Mouse (Mus musculus) limb, embryonic 15.5 days (tissue): Measurements from ENCODE around the gene Chp2. TPM values are rescaled to one million over a fixed set of nuclear protein-coding genes. Genes with fewer than 3 reads are reported as not detected.
"Not testable (repeated sequence)": the region's sequence is repeated elsewhere in the genome, so short reads cannot be mapped to it uniquely, and the experiment has no call there.

Experiments used
- ATAC-seq: fragments of 200-750 bp; cut with Nextera tagmentation; 2 replicates; pipeline ENCODE4 v1.8.0; 2017; ENCODE audit warnings: low read depth, moderate TSS enrichment; ENCODE audit not compliant: insufficient number of reproducible peaks, low FRiP score, low TSS enrichment
- H3K27ac ChIP-seq: fragments of 300-500 bp; sonication (generic); 2 replicates; pipeline ENCODE4 v1.5.1; 2015; ENCODE audit warnings: moderate library complexity, mild to moderate bottlenecking, inconsistent platforms
- H3K27me3 ChIP-seq: fragments of 300-500 bp; sonication (generic); 2 replicates; pipeline ENCODE4 v1.6.1; 2015; ENCODE audit warnings: inconsistent platforms
- H3K36me3 ChIP-seq: fragments of 300-500 bp; sonication (generic); 2 replicates; pipeline ENCODE4 v1.6.1; 2015; ENCODE audit warnings: inconsistent platforms
- H3K4me1 ChIP-seq: fragments of 300-500 bp; sonication (generic); 2 replicates; pipeline ENCODE4 v1.6.1; 2015; ENCODE audit warnings: inconsistent platforms
- H3K4me2 ChIP-seq: fragments of 300-500 bp; sonication (generic); 2 replicates; pipeline ENCODE4 v1.6.1; 2015; ENCODE audit warnings: mild to moderate bottlenecking, inconsistent platforms
- H3K4me3 ChIP-seq: fragments of 300-500 bp; sonication (generic); 2 replicates; pipeline ENCODE4 v1.5.1; 2015; ENCODE audit warnings: mild to moderate bottlenecking, inconsistent platforms
- H3K9ac ChIP-seq: fragments of 300-500 bp; sonication (generic); 2 replicates; pipeline ENCODE4 v1.6.1; 2015; ENCODE audit warnings: inconsistent platforms
- H3K9me3 ChIP-seq: fragments of 300-500 bp; sonication (generic); 2 replicates; pipeline ENCODE4 v1.6.1; 2016; ENCODE audit warnings: inconsistent platforms
- WGBS: fragments of 180-500 bp; shearing (Covaris S2); methylation state at CpG from one replicate; pipeline ENCODE4 v1.1.7; 2015; 5-methylcytosine and 5-hydroxymethylcytosine counted together
- polyA plus RNA-seq: library from polyadenylated mRNA; unstranded; fragments of >200 nt; fragmentation: Nextera tagmentation; extraction: Ambion mirVana; gene quantifications from 2 replicates; pipeline ENCODE4 v1.2.1, GENCODE M21; 2015

Gene Chp2
- polyA plus RNA-seq, 1 experiment from 2014 or later: 0.29 TPM

DNA sequence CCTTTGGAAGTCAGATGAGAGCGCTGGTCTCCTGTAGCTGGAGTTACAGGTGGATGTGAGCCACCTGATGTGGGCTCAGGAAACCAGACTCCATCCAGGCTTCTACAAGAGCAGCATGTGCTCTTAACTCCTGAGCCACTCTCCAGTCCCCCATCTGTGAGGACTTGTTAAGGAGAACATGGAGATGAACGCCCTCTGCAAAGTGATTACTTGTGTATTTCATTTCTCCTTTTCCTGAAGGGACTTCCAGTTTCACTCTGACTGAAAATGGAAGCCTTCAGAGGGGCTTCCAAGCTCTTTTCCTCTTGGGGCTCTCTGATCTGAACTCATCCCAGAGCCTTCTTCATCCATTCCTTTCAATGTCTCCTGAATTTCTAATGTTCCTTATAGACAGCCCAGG lies 13.2 kb upstream of the Chp2 start:
- no peak overlapping the region for H3K9ac ChIP-seq
- no peaks in the 10 kb centered on the region for H3K27me3 ChIP-seq
- no peaks in the 10 kb centered on the region for H3K9me3 ChIP-seq
- no peak overlapping the region for H3K27ac ChIP-seq
- H3K4me3 ChIP-seq: no peak overlapping the region
- no peaks in the 10 kb centered on the region for H3K36me3 ChIP-seq
- 74% methylated on average over 2 of the region's 2 CpGs for WGBS
- ATAC-seq: no peak
- no peaks in the 10 kb centered on the region for H3K4me1 ChIP-seq
- H3K4me2 ChIP-seq: no peak overlapping the region

- Histone ChIP-seq H3K27me3 (no peaks in the 10 kb centered on the region), H3K27ac (no peak overlapping the region), H3K36me3 (no peaks in the 10 kb centered on the region), H3K4me1 (no peaks in the 10 kb centered on the region), H3K4me2 (no peak overlapping the region), H3K4me3 (no peak overlapping the region), H3K9me3 (no peaks in the 10 kb centered on the region), H3K9ac (no peak overlapping the region)
- no peak for ATAC-seq
- 46% methylated on average over 7 of the region's 7 CpGs for WGBS
These were observed 10.8 kb upstream of the Chp2 start for GRCm38 (mm10) chr7:122208276-122209021.

DNA sequence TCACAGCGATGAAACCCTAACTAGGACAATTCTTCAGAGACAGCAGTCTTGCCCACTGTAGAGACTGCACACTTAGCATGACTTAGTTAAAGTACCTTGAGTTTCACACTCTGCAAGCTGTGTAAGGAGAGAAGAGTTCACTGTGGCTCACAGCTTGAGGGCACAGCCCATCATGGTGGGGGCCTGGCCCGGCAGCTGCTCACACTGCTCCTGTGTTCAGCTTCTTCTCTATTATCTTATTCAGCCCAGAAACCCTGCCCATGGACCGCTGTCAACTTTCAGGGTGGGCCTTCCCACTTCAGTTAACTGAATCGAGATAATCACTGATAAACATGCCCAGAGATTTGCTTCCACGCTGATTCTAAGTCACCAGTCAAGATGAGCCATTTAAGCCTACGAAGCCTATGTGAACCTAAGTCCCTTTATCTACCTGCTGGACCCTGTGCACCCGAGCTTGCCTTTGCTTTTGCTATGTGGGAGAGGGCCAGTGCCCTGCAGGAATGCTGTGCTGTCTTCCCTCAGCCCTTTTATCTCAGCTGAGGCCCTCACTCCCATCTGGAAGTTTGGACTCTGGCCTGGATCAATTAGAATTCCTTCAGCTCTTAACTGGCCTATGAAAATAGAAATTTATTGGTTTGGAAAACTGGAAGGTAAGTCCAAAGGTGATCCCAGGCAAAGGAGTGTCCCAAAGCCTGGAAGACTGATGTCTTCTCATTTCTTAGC lies 6.9 kb downstream of the Chp2 start:
- Histone ChIP-seq H3K36me3 (no peaks in the 10 kb centered on the region), H3K4me1 (no peaks in the 10 kb centered on the region), H3K27me3 (0 out of 2 replicates have a peak, but pooled peaks cover 2% of the 10 kb centered on the region), H3K4me3 (no peak overlapping the region), H3K4me2 (no peak overlapping the region), H3K27ac (no peak overlapping the region), H3K9me3 (no peaks in the 10 kb centered on the region), H3K9ac (no peak overlapping the region)
- ATAC-seq: no peak
- WGBS: 74% methylated on average over 7 of the region's 7 CpGs

- Histone ChIP-seq H3K9me3 (no peaks in the 10 kb centered on the region), H3K27ac (no peak overlapping the region), H3K36me3 (no peaks in the 10 kb centered on the region), H3K4me3 (no peak overlapping the region), H3K9ac (no peak overlapping the region), H3K4me1 (no peaks in the 10 kb centered on the region), H3K27me3 (0 out of 2 replicates have a peak, but pooled peaks cover 1% of the 10 kb centered on the region), H3K4me2 (no peak overlapping the region)
- 86% methylated on average over 4 of the region's 4 CpGs for WGBS
- ATAC-seq: no peak
These were observed 7.4 kb downstream of the Chp2 start for GRCm38 (mm10) chr7:122226744-122227143.

GRCm38 (mm10) chr7:122229306-122229705 lies 10.0 kb downstream of the Chp2 start:
- no peak for ATAC-seq

DNA sequence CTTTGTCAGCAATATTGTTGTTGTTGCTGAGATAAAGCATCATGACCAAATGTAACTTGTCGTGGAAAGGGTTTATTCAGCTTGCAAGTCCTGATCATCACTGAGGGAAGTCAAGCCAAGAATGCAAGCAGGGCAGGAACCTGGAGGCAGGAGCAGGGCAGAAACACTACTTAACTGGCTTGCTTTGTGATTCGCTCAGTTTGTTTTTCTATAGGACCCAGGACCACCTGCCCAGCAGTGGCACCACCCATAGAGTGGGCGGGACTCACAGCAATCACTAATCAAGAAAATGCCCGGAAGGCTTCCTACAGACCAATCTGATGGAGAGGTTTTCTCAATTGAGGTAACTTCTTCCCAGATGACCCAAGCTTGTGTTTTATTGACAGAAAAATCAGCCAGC lies 10.6 kb downstream of the Chp2 start:
- H3K4me3 ChIP-seq: no peak overlapping the region
- H3K9me3 ChIP-seq: no peaks in the 10 kb centered on the region
- WGBS: 78% methylated on average over 4 of the region's 4 CpGs
- no peak overlapping the region for H3K9ac ChIP-seq
- no peak overlapping the region for H3K27ac ChIP-seq
- no peaks in the 10 kb centered on the region for H3K36me3 ChIP-seq
- H3K27me3 ChIP-seq: no peaks in the 10 kb centered on the region
- no peaks in the 10 kb centered on the region for H3K4me1 ChIP-seq
- ATAC-seq: no peak
- no peak overlapping the region for H3K4me2 ChIP-seq

More at GRCm38 (mm10) chr7:122229306-122229705, 10.0 kb downstream of the Chp2 start:
- H3K9ac ChIP-seq: no peak overlapping the region
- H3K27me3 ChIP-seq: no peaks in the 10 kb centered on the region
- H3K36me3 ChIP-seq: no peaks in the 10 kb centered on the region
- no peak overlapping the region for H3K4me2 ChIP-seq
- WGBS: 50% methylated on average over 3 of the region's 3 CpGs
- no peak overlapping the region for H3K4me3 ChIP-seq
- no peaks in the 10 kb centered on the region for H3K9me3 ChIP-seq
- no peaks in the 10 kb centered on the region for H3K4me1 ChIP-seq
- H3K27ac ChIP-seq: no peak overlapping the region

- Histone ChIP-seq H3K9ac (no peak overlapping the region), H3K36me3 (no peaks in the 10 kb centered on the region), H3K4me1 (no peaks in the 10 kb centered on the region), H3K4me2 (no peak overlapping the region), H3K27ac (no peak overlapping the region), H3K4me3 (no peak overlapping the region), H3K27me3 (no peaks in the 10 kb centered on the region), H3K9me3 (no peaks in the 10 kb centered on the region)
- ATAC-seq: no peak
- 72% methylated on average over 4 of the region's 4 CpGs for WGBS
These were observed 11.6 kb downstream of the Chp2 start for GRCm38 (mm10) chr7:122230866-122231265.

- ATAC-seq: no peak
- Histone ChIP-seq H3K27me3 (no peaks in the 10 kb centered on the region), H3K36me3 (no peaks in the 10 kb centered on the region), H3K4me2 (no peak overlapping the region), H3K27ac (no peak overlapping the region), H3K9me3 (no peaks in the 10 kb centered on the region), H3K4me1 (no peaks in the 10 kb centered on the region), H3K9ac (no peak overlapping the region), H3K4me3 (no peak overlapping the region)
- WGBS: 93% methylated on average over 2 of the region's 2 CpGs
These were observed 19.6 kb downstream of the Chp2 start for GRCm38 (mm10) chr7:122238939-122239338.

DNA sequence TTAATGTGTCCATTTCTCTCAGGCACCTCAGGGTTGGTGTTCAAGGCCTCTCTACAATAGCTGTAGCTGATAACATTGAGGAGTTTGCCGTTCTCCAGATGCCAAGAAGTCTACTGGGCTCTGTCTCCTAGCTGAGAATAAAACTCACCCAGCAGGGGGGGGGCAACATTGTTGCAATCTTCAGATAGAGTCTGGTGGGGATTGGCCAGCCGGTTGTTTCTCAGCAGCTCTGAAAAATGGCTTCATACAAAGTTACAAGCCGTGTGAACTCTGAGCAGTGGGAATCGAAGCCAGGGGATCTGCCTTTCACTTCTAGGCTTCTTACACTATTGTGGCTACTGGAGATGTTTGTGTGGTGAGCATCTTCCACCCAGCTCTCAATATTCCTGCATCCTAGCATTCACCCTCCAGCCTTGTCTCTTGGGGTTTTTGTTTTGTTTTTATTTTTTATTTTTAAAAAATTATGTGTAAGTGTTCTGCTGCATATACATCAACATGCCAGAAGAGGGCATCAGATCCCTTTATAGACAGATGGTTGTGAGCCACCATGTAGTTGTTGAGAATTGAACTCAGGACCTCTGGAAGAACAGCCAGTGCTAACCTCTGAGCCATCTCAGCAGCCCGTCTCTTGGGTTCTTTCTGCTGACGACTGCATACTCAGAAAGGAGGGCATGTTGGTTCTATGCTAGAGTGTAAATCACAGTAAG lies 21.3 kb downstream of the Chp2 start:
- H3K4me3 ChIP-seq: no peak overlapping the region
- H3K4me2 ChIP-seq: no peak overlapping the region
- H3K27ac ChIP-seq: no peak overlapping the region
- ATAC-seq: no peak
- H3K9ac ChIP-seq: no peak overlapping the region
- no peaks in the 10 kb centered on the region for H3K27me3 ChIP-seq
- no peaks in the 10 kb centered on the region for H3K9me3 ChIP-seq
- 76% methylated on average over 6 of the region's 6 CpGs for WGBS
- no peaks in the 10 kb centered on the region for H3K4me1 ChIP-seq
- no peaks in the 10 kb centered on the region for H3K36me3 ChIP-seq

DNA sequence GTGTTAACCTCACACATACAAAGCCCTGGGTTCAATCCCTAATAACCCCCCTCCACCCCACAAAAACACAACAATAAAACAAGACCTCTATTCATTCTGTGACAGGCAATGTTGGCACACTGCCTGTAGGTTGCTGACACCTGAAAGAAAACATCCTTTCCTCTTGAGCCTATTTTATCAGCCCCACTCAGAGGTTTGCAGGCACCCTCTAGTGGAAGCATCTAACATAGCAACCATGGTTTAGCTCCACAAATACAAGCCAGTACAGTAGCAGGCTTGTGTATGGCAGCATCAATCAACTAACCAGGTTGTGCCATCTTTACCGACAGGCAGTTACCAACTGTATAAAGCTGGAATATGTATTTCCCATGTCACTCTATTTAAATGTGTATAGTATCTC lies 23.0 kb downstream of the Chp2 start:
- Histone ChIP-seq H3K9me3 (no peaks in the 10 kb centered on the region), H3K27ac (no peak overlapping the region), H3K4me3 (no peak overlapping the region), H3K36me3 (no peaks in the 10 kb centered on the region), H3K4me1 (no peaks in the 10 kb centered on the region), H3K9ac (no peak overlapping the region), H3K27me3 (no peaks in the 10 kb centered on the region), H3K4me2 (no peak overlapping the region)
- 51% methylated on average over 1 of the region's 1 CpGs for WGBS
- ATAC-seq: no peak

GRCm38 (mm10) chr7:122242744-122243143 lies 23.4 kb downstream of the Chp2 start:
- ATAC-seq, H3K9me3 ChIP-seq, H3K4me2 ChIP-seq, H3K27ac ChIP-seq, H3K4me3 ChIP-seq, H3K36me3 ChIP-seq, H3K4me1 ChIP-seq, H3K9ac ChIP-seq, H3K27me3 ChIP-seq: not testable (repeated sequence)

DNA sequence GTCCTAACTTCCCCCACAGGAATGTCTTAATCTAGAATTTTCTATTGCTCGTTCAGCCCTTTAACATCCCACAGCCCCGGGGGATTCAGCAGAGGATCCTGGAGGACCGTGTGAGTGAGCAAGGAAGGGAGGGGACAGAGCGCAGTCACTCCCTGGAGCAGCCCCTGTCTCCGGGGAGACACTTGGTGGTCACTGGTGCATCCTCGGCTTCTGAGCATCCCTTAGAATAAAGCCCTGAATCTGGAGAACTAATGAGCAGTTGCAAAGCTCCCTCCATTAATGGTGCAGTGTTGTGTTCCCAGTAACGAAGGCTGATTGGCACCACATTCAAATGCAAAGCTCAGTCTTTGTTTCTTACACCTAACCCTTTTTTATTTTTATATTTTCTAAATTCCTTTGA lies 24.9 kb downstream of the Chp2 start:
- no peaks in the 10 kb centered on the region for H3K27me3 ChIP-seq
- H3K4me3 ChIP-seq: no peak overlapping the region
- no peaks in the 10 kb centered on the region for H3K9me3 ChIP-seq
- H3K27ac ChIP-seq: no peak overlapping the region
- 55% methylated on average over 7 of the region's 7 CpGs for WGBS
- H3K4me1 ChIP-seq: no peaks in the 10 kb centered on the region
- H3K36me3 ChIP-seq: no peaks in the 10 kb centered on the region
- ATAC-seq: no peak
- H3K9ac ChIP-seq: no peak overlapping the region
- no peak overlapping the region for H3K4me2 ChIP-seq
